Mouse (Mus musculus) Patski (cell line): ENCODE measurements at regions not wholly inside any gene's neighbourhood (a gene's known extent, or its start where the extent isn't known, plus 50 kb on each side); places are given as distances from the start of the nearest gene placed in this dataset.

Experiments
- ATAC-seq: fragments of 100-300 bp; one replicate; pipeline ENCODE4 v1.8.0; 2021
- CTCF ChIA-PET: fragments of 350-600 bp; sonication (Branson Sonifier 250); formaldehyde crosslinking; loops from one replicate; lab custom pipeline; 2022; ENCODE audit warnings: inconsistent platforms; lab: Charles Lee
- POLR2A ChIA-PET: fragments of 350-600 bp; sonication (Branson Sonifier 250); formaldehyde crosslinking; loops from one replicate; lab custom pipeline; 2022; ENCODE audit warnings: antibody characterized with exemption, inconsistent platforms; lab: Charles Lee
- DNase-seq: peaks from one replicate; pipeline ENCODE4 v3.0.0-alpha.2; 2011; ENCODE audit warnings: low read depth, low spot score
- H3K27me3 ChIP-seq: fragments of 371-371 bp; one replicate; pipeline ENCODE4 v1.5.1; 2021
- CTCF ChIP-seq: fragments of 100-300 bp; IDR thresholded peaks from one replicate; pipeline ENCODE4 v1.5.1; 2021
- in situ Hi-C: fragments of 300-500 bp; cut with MboI; formaldehyde crosslinking; loops from 3 replicates; pipeline ENCODE4 v1.11.1; 2018; ENCODE audit warnings: low pct_unique_long_range_greater_than_20kb, mixed read lengths

DNA sequence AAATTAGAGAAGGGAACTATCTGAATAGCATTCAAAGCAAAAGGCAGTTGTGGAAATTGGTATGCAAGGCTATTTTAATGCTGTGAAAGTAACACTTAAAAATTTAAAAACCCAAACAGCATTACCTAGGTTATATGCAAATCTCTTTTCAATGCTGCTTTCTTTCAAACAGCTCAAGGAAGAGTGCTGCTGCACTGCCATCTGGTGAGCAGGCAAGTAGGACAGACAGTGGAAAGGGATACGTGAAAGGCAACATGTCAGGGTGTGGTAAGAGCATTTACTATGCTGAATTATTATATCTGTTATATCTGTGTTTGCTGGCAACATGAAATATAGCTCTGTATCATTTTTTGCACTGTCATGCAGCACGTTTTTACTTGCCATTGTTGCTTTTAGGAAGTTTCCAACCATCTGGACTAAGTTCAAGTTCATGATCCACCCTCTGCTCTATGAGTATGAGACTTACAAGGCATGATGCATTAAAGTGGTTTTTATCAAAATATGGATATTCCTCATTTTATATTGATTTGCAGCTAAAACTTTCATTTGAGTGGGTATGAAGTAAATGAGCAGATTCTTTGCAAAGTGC is 1223.0 kb downstream of the Dnajb9 start:
- ATAC-seq (no peak), DNase-seq (no peak)
- TF ChIP-seq CTCF = no peak
- POLR2A ChIA-PET = no interaction called here
- CTCF ChIA-PET = no interaction called here
- no peaks in the 10 kb centered on the region for H3K27me3 ChIP-seq
- in situ Hi-C loops = no loop called here

DNA sequence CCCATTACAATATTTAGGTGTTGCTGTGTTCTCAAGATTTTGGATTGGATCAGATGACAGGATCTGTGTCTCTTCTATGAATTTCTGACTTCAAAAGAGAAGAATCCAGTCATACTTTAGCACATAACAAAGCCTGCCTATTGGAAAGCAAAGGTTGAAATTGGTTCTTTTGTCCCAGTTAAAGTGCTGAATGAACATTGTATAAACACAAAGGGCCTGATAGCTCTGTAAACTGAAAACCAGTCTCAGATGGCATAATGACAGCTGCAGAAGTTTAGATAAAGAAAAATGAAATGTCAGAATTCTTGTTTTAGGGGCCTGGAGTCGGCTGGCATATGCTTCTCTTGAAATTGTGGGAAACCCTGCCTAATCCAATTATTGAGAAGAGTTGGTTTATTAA is 1223.6 kb downstream of the Dnajb9 start:
- ChIA-PET POLR2A (no interaction called here), CTCF (no interaction called here)
- TF ChIP-seq CTCF = no peak

DNA sequence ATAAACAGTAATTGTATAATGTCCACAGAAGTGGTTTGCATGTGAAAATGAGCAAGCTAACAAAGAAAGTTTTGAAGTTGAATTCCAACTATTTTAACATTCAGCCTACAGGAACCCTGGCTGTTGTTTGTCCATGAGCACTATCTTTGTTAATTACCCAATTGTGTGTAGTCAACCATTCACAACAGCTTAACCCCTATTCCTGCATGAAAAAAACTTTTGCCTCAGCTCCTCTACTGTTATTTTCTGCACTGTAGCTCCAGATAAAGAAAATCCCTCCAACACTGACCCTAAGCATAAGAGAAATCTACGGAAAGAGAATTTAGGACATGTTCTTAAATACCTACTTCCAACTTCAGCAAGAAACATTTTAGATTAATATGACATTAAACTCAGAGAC is 1224.0 kb downstream of the Dnajb9 start:
- no peak for TF ChIP-seq CTCF
- ATAC-seq (no peak), DNase-seq (no peak)
- ChIA-PET CTCF (no interaction called here), POLR2A (no interaction called here)
- in situ Hi-C loops = no loop called here
- no peaks in the 10 kb centered on the region for H3K27me3 ChIP-seq

More for the DNA sequence above, 1223.6 kb downstream of the Dnajb9 start:
- H3K27me3 ChIP-seq = no peaks in the 10 kb centered on the region
- in situ Hi-C loops = no loop called here
- no peak for ATAC-seq
- no peak for DNase-seq

DNA sequence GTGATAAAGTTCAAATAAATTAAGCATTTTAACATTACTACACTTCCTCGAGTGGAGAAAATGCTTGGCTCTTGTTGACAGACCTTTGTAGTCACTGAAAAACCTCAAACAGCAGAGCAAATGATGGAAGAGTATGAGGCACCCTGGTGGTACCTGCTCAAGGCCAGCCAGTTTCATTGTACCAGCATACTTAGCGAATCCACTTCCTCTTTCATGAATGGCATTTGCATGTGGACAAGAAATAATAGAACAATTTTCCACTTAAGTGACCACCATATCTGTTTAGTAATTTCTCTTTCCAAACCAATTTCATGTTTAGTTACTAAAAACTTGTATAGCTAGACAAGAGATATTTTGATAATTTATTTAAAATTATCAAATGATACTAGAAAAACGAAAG is 1231.3 kb downstream of the Dnajb9 start:
- no peak for TF ChIP-seq CTCF
- no peaks in the 10 kb centered on the region for H3K27me3 ChIP-seq
- ATAC-seq = no peak
- DNase-seq = no peak
- ChIA-PET CTCF (no interaction called here), POLR2A (no interaction called here)
- in situ Hi-C loops = no loop called here

DNA sequence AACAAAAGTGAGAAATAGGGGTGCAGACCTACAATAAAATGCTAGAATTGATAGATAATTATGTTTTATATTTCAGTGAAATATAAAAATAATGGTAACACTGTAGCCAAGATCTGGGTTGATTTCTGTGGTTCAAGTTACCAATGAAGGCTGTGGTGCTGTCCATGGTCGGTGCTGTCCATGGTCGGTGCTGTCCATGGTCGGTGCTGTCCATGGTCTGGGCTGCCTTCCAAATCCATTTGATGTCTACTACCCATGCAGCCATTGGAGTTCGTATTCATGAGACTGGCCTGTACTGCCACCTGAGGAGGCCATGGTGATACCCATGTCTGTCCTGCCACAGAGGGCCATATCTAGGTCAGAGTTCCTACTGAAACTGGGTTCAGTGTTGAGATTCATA is 1237.4 kb downstream of the Dnajb9 start:
- in situ Hi-C loops = no loop called here
- POLR2A ChIA-PET = no interaction called here
- ATAC-seq = no peak
- TF ChIP-seq CTCF = no peak
- H3K27me3 ChIP-seq = no peaks in the 10 kb centered on the region
- DNase-seq = no peak
- CTCF ChIA-PET = no interaction called here

DNA sequence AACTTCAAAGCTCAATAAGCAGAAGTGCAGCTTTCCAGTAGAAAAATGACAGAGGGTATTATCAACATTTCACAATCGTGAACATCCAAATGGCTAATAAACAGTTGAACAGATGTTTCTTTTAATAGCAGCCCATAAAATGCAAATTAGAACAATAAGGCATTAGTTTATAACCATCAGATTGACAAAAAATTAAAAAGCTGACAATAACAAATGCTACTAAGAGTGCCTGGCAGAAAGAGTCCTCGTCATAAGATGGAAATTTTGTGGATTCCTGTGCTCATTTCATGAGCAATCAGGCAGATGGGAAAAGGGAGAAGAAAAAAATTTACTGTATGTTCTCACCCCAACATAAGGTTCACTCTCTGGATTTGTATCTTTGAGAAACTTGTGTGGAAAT is 1248.6 kb downstream of the Dnajb9 start:
- no peaks in the 10 kb centered on the region for H3K27me3 ChIP-seq
- CTCF ChIA-PET = no interaction called here
- POLR2A ChIA-PET = no interaction called here
- no peak for TF ChIP-seq CTCF
- in situ Hi-C loops = no loop called here
- DNase-seq (no peak), ATAC-seq (no peak)

DNA sequence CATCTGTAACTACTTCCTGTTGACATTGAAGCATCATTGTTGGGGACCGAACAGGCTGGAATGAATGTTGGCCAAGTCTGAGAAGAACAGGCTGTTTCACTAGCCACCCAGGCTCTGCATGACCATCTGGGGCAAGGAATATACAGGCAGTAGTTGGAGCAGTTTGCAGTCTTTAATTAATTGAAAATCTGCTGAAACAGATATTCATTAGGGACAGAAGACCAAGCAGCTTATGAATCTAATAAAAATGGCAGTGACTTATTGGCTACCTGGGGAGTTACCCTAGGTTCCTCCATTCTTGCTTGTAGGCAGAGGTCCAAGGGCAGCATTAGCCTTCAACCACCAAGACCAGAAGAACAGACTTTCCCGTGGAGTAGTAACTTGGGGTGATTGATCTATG is 1262.2 kb downstream of the Dnajb9 start:
- in situ Hi-C loops = no loop called here
- H3K27me3 ChIP-seq = no peaks in the 10 kb centered on the region
- DNase-seq (no peak), ATAC-seq (no peak)
- TF ChIP-seq CTCF = no peak
- ChIA-PET CTCF (interaction anchor here (0.6 kb wide), 1 partner anchor 107 kb away, joined by 3 read pairs; no protein-coding TSS in a partner anchor), POLR2A (no interaction called here)

DNA sequence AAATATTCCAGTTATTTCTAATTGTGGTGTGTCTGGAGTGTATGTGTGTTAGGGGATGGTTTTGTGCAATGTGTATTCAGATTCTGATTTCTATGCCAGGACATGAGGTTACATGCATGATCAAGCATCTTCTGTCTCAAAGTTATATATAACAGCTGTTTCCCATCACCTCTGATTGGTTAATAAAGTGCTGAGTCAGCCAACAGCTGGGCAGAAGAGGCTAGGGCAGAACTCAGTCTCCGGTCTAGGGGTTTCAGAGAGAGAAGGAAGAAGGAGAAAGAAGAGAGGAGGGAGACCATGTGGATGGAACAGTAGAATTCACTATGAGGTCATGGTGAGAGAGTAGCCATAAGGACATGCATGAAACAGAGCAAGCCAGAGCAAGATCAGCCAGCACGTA is 1295.8 kb downstream of the Dnajb9 start:
- in situ Hi-C loops = no loop called here
- no peak for DNase-seq
- CTCF ChIA-PET = no interaction called here
- POLR2A ChIA-PET = no interaction called here
- H3K27me3 ChIP-seq = no peaks in the 10 kb centered on the region
- TF ChIP-seq CTCF = no peak
- ATAC-seq = no peak
